Mouse (Mus musculus) testis, adult 10 weeks (tissue): ENCODE results near the gene Btf3l4. TPM values are rescaled to one million over a fixed set of nuclear protein-coding genes. Genes with fewer than 3 reads are reported as not detected.

Source experiments
- polyA plus RNA-seq: library from polyadenylated mRNA; stranded (reverse); fragments of 350-450 nt; fragmentation: Illumina TruSeq; extraction: RNeasy Lipid Tissue Mini Kit (QIAGEN cat#74804); gene quantifications from one replicate; pipeline ENCODE4 v1.2.3, GENCODE M21; 2014; ENCODE audit warnings: low read depth, low replicate concordance

Gene Btf3l4
- 475 TPM for polyA plus RNA-seq

GRCm38 (mm10) chr4:108832916-108833827 lies at the start of gene Btf3l4:
Gene Btf3l4, minus strand, starts transcription at chr4:108833614.

DNA sequence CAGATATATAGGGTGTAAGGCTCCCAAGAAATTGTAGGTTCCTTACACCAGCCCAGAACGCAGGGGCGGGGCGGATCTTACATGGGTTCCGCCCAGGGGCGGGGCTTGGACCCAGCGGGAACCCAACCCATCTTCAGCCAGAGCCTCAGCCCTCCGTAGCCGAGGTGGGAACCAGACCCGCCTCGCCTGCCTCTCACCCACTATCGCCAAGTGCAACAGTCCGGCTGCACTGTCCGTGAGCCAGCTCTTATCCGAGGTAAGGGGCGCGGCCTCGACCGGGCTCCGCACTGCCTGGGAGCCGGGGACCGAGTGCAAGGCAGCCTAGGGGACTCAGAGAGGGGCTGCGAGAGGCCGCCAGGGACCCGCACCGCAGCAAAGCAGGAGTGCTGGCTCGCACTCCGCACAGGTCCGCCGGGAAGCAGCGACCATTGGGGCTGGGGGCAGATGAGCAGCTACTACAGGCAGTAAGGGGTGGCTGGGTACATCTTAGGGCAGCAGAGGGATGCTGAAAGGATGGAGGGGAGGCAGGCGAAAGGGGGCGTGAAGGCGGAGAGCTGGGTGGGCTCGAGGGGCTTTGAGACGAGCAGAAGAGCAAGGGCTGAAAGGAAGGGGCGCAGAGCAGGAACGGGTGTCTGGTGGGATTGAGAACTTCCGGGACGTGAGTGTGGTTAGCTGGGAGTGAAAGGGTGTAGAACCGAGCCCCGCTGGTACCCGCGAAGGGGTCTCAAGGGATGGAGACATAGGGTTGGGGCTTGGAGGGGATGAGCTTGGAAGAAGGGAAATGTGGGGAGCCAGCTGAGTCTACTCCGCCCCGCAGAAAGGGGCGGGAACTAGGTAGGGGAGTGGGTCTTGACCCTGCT lies 45.8 kb upstream of the Btf3l4 start, which contains the start of gene Rab3b:
Gene Rab3b (plus strand): TSS at position 101 of the 860 bp plus-strand sequence.

GRCm38 (mm10) chr4:108848505-108848848 lies 15.1 kb upstream of the Btf3l4 start, which contains the start of gene A730015C16Rik:
Gene A730015C16Rik, minus strand, starts transcription at chr4:108848619.

GRCm38 (mm10) chr4:108847715-108848504 lies 14.5 kb upstream of the Btf3l4 start, which contains the start of gene Kti12:
Gene Kti12, plus strand, starts transcription at chr4:108847785.

DNA sequence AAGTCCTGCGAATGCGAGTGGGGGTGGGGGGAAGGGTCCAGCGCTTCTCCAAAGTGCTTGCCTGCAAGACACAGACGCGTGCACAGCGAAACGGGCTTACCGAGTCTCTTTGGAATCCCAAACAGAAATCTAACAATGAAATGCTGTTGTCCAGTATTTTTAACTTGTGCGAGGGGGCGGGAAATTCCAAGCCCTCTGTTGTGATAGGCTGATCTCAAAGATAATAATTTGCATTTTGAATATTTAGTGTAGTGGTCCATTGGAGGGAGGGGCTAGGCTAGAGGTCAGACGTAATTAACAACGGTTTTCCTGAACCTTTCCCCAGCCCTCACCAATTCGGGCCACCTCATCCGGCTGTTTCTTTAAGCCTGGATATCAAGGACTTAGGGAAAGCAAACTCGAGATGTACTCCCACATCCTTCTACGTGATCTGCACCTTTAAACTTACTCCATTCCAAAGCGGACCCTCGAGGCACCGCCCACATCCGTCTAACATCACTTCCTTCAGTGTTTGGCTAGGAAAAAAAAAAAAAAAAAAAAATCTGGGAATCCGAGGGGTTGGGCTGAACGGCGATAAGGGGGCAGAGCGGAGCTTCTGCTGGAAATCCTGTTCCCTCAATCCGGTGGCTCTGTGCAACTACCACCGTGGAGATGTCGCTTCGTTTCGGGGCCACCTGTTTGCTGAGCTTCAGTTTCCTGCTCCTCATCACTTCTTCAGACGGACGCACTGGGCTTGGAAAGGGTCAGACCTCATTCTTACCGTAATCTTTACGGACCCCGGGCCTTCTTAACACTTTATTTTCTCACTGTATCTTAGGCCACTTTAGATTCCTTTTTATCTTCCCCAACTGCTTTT lies 929 bp upstream of the Btf3l4 start, which contains the start of gene Txndc12:
Gene Txndc12 (plus strand): TSS at position 487 of the 856 bp plus-strand sequence.

DNA sequence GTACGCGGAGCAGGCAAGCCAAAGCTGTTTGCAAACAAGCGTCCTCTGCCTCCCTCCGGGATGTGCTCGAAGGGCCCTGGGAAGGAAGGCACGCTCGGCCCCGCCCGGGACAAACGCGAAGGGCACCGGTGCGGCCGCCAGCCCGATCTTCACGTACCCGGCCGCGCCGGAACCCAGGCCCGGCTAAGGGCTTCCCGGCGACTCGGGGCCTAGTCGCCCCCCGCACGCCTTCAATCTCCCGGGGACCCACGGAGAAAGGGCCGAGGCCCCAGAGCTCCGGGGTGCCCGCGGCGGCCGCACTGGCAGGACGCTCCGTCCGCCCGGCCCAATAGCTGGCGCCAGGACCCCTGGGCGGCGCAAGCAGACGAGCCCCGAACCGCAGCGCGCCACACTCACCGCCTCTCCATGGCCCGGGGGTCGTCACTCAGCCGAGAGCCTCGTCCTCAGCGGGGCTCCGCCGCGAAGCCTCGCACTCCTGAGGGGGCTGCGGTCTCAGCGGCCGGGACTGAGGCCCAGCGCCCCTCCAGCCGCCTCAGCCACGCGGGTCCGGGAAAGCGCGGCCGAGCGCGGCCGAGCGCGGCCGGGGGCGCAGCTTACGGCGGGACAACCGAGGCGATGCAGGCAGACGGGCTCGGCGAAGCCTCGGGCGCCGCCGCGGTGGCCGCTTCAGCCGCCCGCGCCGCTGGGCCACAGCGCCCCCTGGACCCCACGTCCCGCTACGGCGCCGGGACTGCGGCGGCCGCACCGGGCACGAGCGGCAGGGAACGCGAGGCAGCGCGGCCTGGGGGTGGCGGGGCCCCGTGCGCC lies 53.2 kb downstream of the Btf3l4 start, which contains the start of gene Zfyve9:
Gene Zfyve9 (minus strand): TSS at position 742 of the 807 bp plus-strand sequence.

Other genes with a start within 250 kb of the Btf3l4 start
- 65.0 TPM for gene Cc2d1b, start 213.7 kb downstream of the Btf3l4 start, polyA plus RNA-seq
- gene 3110021N24Rik, start 114.0 kb downstream of the Btf3l4 start, polyA plus RNA-seq = 0.55 TPM
- 12.4 TPM for gene Zfyve9, start 52.8 kb downstream of the Btf3l4 start, polyA plus RNA-seq
- 39.1 TPM for gene Txndc12, start 987 bp upstream of the Btf3l4 start, polyA plus RNA-seq
- gene Kti12, start 14.2 kb upstream of the Btf3l4 start, polyA plus RNA-seq = 13.8 TPM
- gene A730015C16Rik, start 15.0 kb upstream of the Btf3l4 start, polyA plus RNA-seq = 1.2 TPM
- gene Rab3b, start 45.4 kb upstream of the Btf3l4 start, polyA plus RNA-seq = 3.6 TPM
- gene Nrd1, start 167.0 kb upstream of the Btf3l4 start, polyA plus RNA-seq = 1,681 TPM